Mouse (Mus musculus) hindbrain, embryonic 11.5 days (tissue): ENCODE measurements around the gene Ivd. TPM values are rescaled to one million over a fixed set of nuclear protein-coding genes. Genes with fewer than 3 reads are reported as not detected.

Source experiments
- ATAC-seq: fragments of 200-750 bp; cut with Nextera tagmentation; 2 replicates; pipeline ENCODE4 v1.8.0; 2017; ENCODE audit warnings: mild to moderate bottlenecking, moderate TSS enrichment, moderate library complexity; ENCODE audit not compliant: low FRiP score
- DNase-seq: peaks from one replicate; pipeline ENCODE4 v3.0.0-alpha.2; 2015; ENCODE audit warnings: low spot score
- H3K27ac ChIP-seq: fragments of 300-500 bp; sonication (generic); 2 replicates; pipeline ENCODE4 v1.5.1; 2014; ENCODE audit warnings: mild to moderate bottlenecking, low read depth, low read length
- H3K27me3 ChIP-seq: fragments of 300-500 bp; sonication (generic); 2 replicates; pipeline ENCODE4 v1.6.1; 2014; ENCODE audit warnings: mild to moderate bottlenecking, low read length, moderate library complexity, mixed read lengths; ENCODE audit not compliant: control insufficient read depth, insufficient read depth
- H3K36me3 ChIP-seq: fragments of 300-500 bp; sonication (generic); 2 replicates; pipeline ENCODE4 v1.6.1; 2014; ENCODE audit warnings: mild to moderate bottlenecking, low read length, moderate library complexity, mixed read lengths; ENCODE audit not compliant: control insufficient read depth, insufficient read depth
- H3K4me1 ChIP-seq: fragments of 300-500 bp; sonication (generic); replicated peaks from 2 replicates; pipeline ENCODE4 v1.6.1; 2014; ENCODE audit warnings: low read length, mixed read lengths; ENCODE audit not compliant: control insufficient read depth, insufficient read depth
- H3K4me2 ChIP-seq: fragments of 300-500 bp; sonication (generic); replicated peaks from 2 replicates; pipeline ENCODE4 v1.6.1; 2014; ENCODE audit warnings: mild to moderate bottlenecking, low read depth, low read length
- H3K4me3 ChIP-seq: fragments of 300-500 bp; sonication (generic); 2 replicates; pipeline ENCODE4 v1.5.1; 2014; ENCODE audit warnings: low read depth, low read length
- H3K9ac ChIP-seq: fragments of 300-500 bp; sonication (generic); 2 replicates; pipeline ENCODE4 v1.6.1; 2014; ENCODE audit warnings: low read depth, low read length
- H3K9me3 ChIP-seq: fragments of 300-500 bp; sonication (generic); 2 replicates; pipeline ENCODE4 v1.6.1; 2016; ENCODE audit warnings: low read length; ENCODE audit not compliant: control insufficient read depth
- whole genome bisulfite sequencing: fragments of 180-500 bp; shearing (Covaris S2); extraction: QIAGEN DNeasy Blood & Tissue Kit; methylation state at CpG from one replicate; pipeline ENCODE4 v1.1.7; 2014; 5-methylcytosine and 5-hydroxymethylcytosine counted together
- polyA plus RNA-seq: library from polyadenylated mRNA; unstranded; fragments of >200 nt; fragmentation: Nextera tagmentation; extraction: Ambion mirVana; gene quantifications from 2 replicates; pipeline ENCODE4 v1.2.1, GENCODE M21; 2014

Gene Ivd
- polyA plus RNA-seq, 1 experiment from 2014 or later = 45.0 TPM

- WGBS = 52% methylated on average over 5 of the region's 5 CpGs
- DNase-seq = no peak
- H3K9ac ChIP-seq = no peak overlapping the region
Observed at GRCm38 (mm10) chr2:118838330-118838729, 23.4 kb upstream of the Ivd start.

GRCm38 (mm10) chr2:118841186-118841585 is 20.6 kb upstream of the Ivd start:
- Histone ChIP-seq H3K4me3 (no peak overlapping the region), H3K4me1 (no peaks in the 10 kb centered on the region), H3K27ac (no peak overlapping the region), H3K9me3 (no peaks in the 10 kb centered on the region), H3K9ac (no peak overlapping the region), H3K36me3 (no peaks in the 10 kb centered on the region), H3K27me3 (no peaks in the 10 kb centered on the region), H3K4me2 (no peak overlapping the region)
- DNase-seq = no peak
- WGBS = 77% methylated on average over 5 of the region's 5 CpGs
- no peak for ATAC-seq

More at GRCm38 (mm10) chr2:118838330-118838729, 23.4 kb upstream of the Ivd start:
- H3K27ac ChIP-seq = no peak overlapping the region
- H3K27me3 ChIP-seq = no peaks in the 10 kb centered on the region
- no peaks in the 10 kb centered on the region for H3K4me1 ChIP-seq
- H3K4me2 ChIP-seq = no peak overlapping the region
- no peak overlapping the region for H3K4me3 ChIP-seq
- H3K36me3 ChIP-seq = no peaks in the 10 kb centered on the region
- no peak for ATAC-seq
- no peaks in the 10 kb centered on the region for H3K9me3 ChIP-seq

GRCm38 (mm10) chr2:118841774-118842173 is 20.0 kb upstream of the Ivd start:
- no peaks in the 10 kb centered on the region for H3K4me1 ChIP-seq
- WGBS = 89% methylated on average over 4 of the region's 4 CpGs
- ATAC-seq = no peak

GRCm38 (mm10) chr2:118844427-118844826 is 17.3 kb upstream of the Ivd start:
- Histone ChIP-seq H3K9me3 (no peaks in the 10 kb centered on the region), H3K9ac (no peak overlapping the region), H3K36me3 (no peaks in the 10 kb centered on the region), H3K27me3 (no peaks in the 10 kb centered on the region), H3K4me2 (no peak overlapping the region), H3K4me1 (no peaks in the 10 kb centered on the region), H3K27ac (no peak overlapping the region), H3K4me3 (no peak overlapping the region)
- ATAC-seq = no peak
- DNase-seq = no peak
- 81% methylated on average over 3 of the region's 3 CpGs for WGBS

More at GRCm38 (mm10) chr2:118841774-118842173, 20.0 kb upstream of the Ivd start:
- H3K27me3 ChIP-seq = no peaks in the 10 kb centered on the region
- no peaks in the 10 kb centered on the region for H3K36me3 ChIP-seq
- no peak for DNase-seq
- H3K9ac ChIP-seq = no peak overlapping the region
- H3K27ac ChIP-seq = no peak overlapping the region
- no peak overlapping the region for H3K4me3 ChIP-seq
- H3K9me3 ChIP-seq = no peaks in the 10 kb centered on the region
- H3K4me2 ChIP-seq = no peak overlapping the region

GRCm38 (mm10) chr2:118846246-118846645 is 15.5 kb upstream of the Ivd start:
- no peak for DNase-seq
- Histone ChIP-seq H3K9me3 (no peaks in the 10 kb centered on the region), H3K36me3 (no peaks in the 10 kb centered on the region), H3K27me3 (no peaks in the 10 kb centered on the region), H3K4me1 (no peaks in the 10 kb centered on the region), H3K9ac (no peak overlapping the region), H3K4me2 (no peak overlapping the region), H3K27ac (no peak overlapping the region), H3K4me3 (no peak overlapping the region)
- no peak for ATAC-seq
- WGBS = 65% methylated on average over 7 of the region's 7 CpGs

GRCm38 (mm10) chr2:118851756-118852155 is 10.0 kb upstream of the Ivd start:
- H3K9me3 ChIP-seq = no peaks in the 10 kb centered on the region
- H3K4me3 ChIP-seq = no peak overlapping the region
- no peaks in the 10 kb centered on the region for H3K4me1 ChIP-seq
- DNase-seq = no peak
- ATAC-seq = no peak
- no peaks in the 10 kb centered on the region for H3K27me3 ChIP-seq
- WGBS = 19% methylated on average over 3 of the region's 3 CpGs
- H3K9ac ChIP-seq = no peak overlapping the region
- no peaks in the 10 kb centered on the region for H3K36me3 ChIP-seq
- H3K27ac ChIP-seq = no peak overlapping the region
- no peak overlapping the region for H3K4me2 ChIP-seq

GRCm38 (mm10) chr2:118862340-118862675 is 554 bp downstream of the Ivd start:
- 45% methylated on average over 3 of the region's 3 CpGs for WGBS
- Histone ChIP-seq H3K4me2 (peak overlapping the region; percentile 69), H3K4me1 (no peaks in the 10 kb centered on the region; the same call in 1 of the 2 replicates), H3K9ac (peak overlapping the region; percentile 76), H3K27ac (no peak overlapping the region), H3K27me3 (no peaks in the 10 kb centered on the region), H3K36me3 (no peaks in the 10 kb centered on the region), H3K4me3 (peak overlapping the region; percentile 61), H3K9me3 (no peaks in the 10 kb centered on the region)
- ATAC-seq (no peak), DNase-seq (no peak)

GRCm38 (mm10) chr2:118870601-118871000 is 8.8 kb downstream of the Ivd start:
- no peak overlapping the region for H3K4me2 ChIP-seq
- no peak overlapping the region for H3K4me3 ChIP-seq
- no peak overlapping the region for H3K27ac ChIP-seq
- DNase-seq (no peak), ATAC-seq (no peak)
- no peak overlapping the region for H3K9ac ChIP-seq
- no peaks in the 10 kb centered on the region for H3K4me1 ChIP-seq
- no peaks in the 10 kb centered on the region for H3K9me3 ChIP-seq
- no peaks in the 10 kb centered on the region for H3K36me3 ChIP-seq
- WGBS = 94% methylated on average over 3 of the region's 3 CpGs
- H3K27me3 ChIP-seq = no peaks in the 10 kb centered on the region

GRCm38 (mm10) chr2:118871032-118871431 is 9.3 kb downstream of the Ivd start:
- H3K27me3 ChIP-seq = no peaks in the 10 kb centered on the region
- no peak for DNase-seq
- no peak overlapping the region for H3K27ac ChIP-seq
- no peaks in the 10 kb centered on the region for H3K4me1 ChIP-seq
- H3K36me3 ChIP-seq = no peaks in the 10 kb centered on the region
- H3K9me3 ChIP-seq = no peaks in the 10 kb centered on the region
- no peak overlapping the region for H3K4me3 ChIP-seq
- no peak overlapping the region for H3K9ac ChIP-seq
- 88% methylated on average over 1 of the region's 1 CpGs for WGBS
- no peak for ATAC-seq
- no peak overlapping the region for H3K4me2 ChIP-seq
